22 mouse cellular contexts compared by ENCODE assay signal in the genomic region with DNA sequence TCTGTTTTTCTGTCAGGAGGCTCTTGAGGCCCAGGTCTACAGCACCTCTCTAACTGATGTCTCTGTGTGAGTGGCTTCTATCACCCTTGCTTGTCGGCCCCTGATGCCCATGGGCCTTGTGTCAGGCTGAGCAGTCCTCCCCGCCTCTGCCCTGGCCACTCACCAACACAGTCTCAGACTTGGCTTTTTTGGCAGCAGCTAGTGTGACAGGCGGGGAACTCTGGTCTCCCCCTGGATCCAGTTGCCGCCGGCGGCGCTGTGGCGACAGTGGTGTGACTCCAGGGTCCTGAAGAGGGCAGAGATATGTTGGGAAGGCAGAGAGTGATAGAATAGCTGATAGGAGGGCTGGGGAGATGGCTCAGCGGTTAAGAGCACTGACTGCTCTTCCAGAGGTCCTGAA. TPM values are rescaled to one million over a fixed set of nuclear protein-coding genes. Genes with fewer than 3 reads are reported as not detected.
A peak's percentile ranks its signal among the peaks of the same experiment; 100 is the strongest.
DNase-seq lines count a peak whose midpoint lies in the region; ATAC-seq and TF ChIP-seq lines count a peak whose summit lies in the region.
"Had no signal": no experiment of that assay in that cellular context is flagged by ENCODE, and none has a peak within 500 bp of the region (broad histone marks: within the 10 kb centered on the region; RNA-seq: fewer than 3 reads in every experiment).

No protein-coding gene starts in this region.

- H3K4me1 ChIP-seq in heart, embryonic 11.5 days (ENCODE audit: control insufficient read depth, insufficient read depth, low read length) = no peaks in the 10 kb centered on the region
- H3K4me1 ChIP-seq: hindbrain, embryonic 12.5 days had no signal

- DNase-seq in gastrocnemius, adult 2 months = peak; percentile 38
- no peak for DNase-seq in gastrocnemius, postnatal 4 days (ENCODE audit: low spot score in 2 of 2)
- DNase-seq in heart, adult 11 months = peak; percentile 86
- peak; percentile 47 for DNase-seq in lung, postnatal 10 days
- no peak for DNase-seq in lung, postnatal 36 days
- DNase-seq: adrenal gland, postnatal 10 days; adrenal gland, postnatal 36 days; cerebellum, adult 18-20 months; cerebellum, adult 9-10 months; heart, adult 2 months; kidney, adult 18-20 months had no signal

- no peak overlapping the region for H3K27ac ChIP-seq in gastrocnemius, adult 2 months
- H3K27ac ChIP-seq in heart, embryonic 11.5 days (ENCODE audit: low read depth, low read length) = no peak overlapping the region
- H3K27ac ChIP-seq: embryonic facial prominence, embryonic 12.5 days; embryonic facial prominence, embryonic 15.5 days; forebrain, embryonic 15.5 days; heart, adult 2 months; heart, embryonic 10.5 days; hindbrain, embryonic 12.5 days; hindbrain, embryonic 15.5 days had no signal

- no peak for ATAC-seq in heart, embryonic 11.5 days (replicated peaks; ENCODE audit: insufficient number of reproducible peaks, low FRiP score, low TSS enrichment)
- ATAC-seq: forebrain, embryonic 15.5 days; inflammation-experienced regulatory T-cells, adult 6 months; intestine, embryonic 16.5 days; Patski had no signal

- no peak overlapping the region for H3K9ac ChIP-seq in heart, embryonic 11.5 days (ENCODE audit: low read depth, low read length)
- H3K9ac ChIP-seq: embryonic facial prominence, embryonic 12.5 days; embryonic facial prominence, embryonic 15.5 days; forebrain, embryonic 15.5 days; hindbrain, embryonic 12.5 days; hindbrain, embryonic 15.5 days had no signal

- no peak overlapping the region for H3K4me2 ChIP-seq in heart, embryonic 11.5 days
- H3K4me2 ChIP-seq: embryonic facial prominence, embryonic 12.5 days; embryonic facial prominence, embryonic 15.5 days; forebrain, embryonic 15.5 days; hindbrain, embryonic 12.5 days; hindbrain, embryonic 15.5 days had no signal

- WGBS in heart, embryonic 11.5 days (ENCODE audit: insufficient replicate concordance) = 62% methylated on average over 9 of the region's 9 CpGs

- no peak overlapping the region for H3K4me3 ChIP-seq in gastrocnemius, adult 2 months
- no peak overlapping the region for H3K4me3 ChIP-seq in heart, embryonic 11.5 days (ENCODE audit: low read depth, low read length)
- H3K4me3 ChIP-seq: embryonic facial prominence, embryonic 12.5 days; embryonic facial prominence, embryonic 15.5 days; forebrain, embryonic 15.5 days; heart, adult 2 months; heart, embryonic 10.5 days; hindbrain, embryonic 12.5 days; hindbrain, embryonic 15.5 days had no signal

- peaks cover 5% of the 10 kb centered on the region for H3K36me3 ChIP-seq in heart, embryonic 11.5 days (ENCODE audit: control insufficient read depth, insufficient read depth, low read length)
- H3K36me3 ChIP-seq: embryonic facial prominence, embryonic 12.5 days; forebrain, embryonic 15.5 days; G1E had no signal

- peaks cover 7% of the 10 kb centered on the region for H3K27me3 ChIP-seq in heart, embryonic 11.5 days (ENCODE audit: control insufficient read depth, insufficient read depth, low read length)
- H3K27me3 ChIP-seq: embryonic facial prominence, embryonic 15.5 days; hindbrain, embryonic 15.5 days; Patski had no signal

- intact Hi-C loops in gastrocnemius, adult 2 months (cut with DNase I) = no loop called here

- TF ChIP-seq CTCF in gastrocnemius, adult 2 months (IDR thresholded peaks at IDR 0.05) = no peak

- H3K9me3 ChIP-seq in heart, embryonic 11.5 days (replicated peaks; ENCODE audit: control insufficient read depth, low read length) = no peaks in the 10 kb centered on the region
- H3K9me3 ChIP-seq: embryonic facial prominence, embryonic 12.5 days; embryonic facial prominence, embryonic 15.5 days; forebrain, embryonic 15.5 days; G1E; heart, embryonic 10.5 days; hindbrain, embryonic 12.5 days; hindbrain, embryonic 15.5 days had no signal

RNA-seq across cellular contexts. Expression of gene Pdk2, which starts 11.9 kb away (rescaled TPM):
- total RNA-seq in gastrocnemius, adult 2 months (2021) = 100 to 1,000 TPM; 471 to 485 TPM
- total RNA-seq in gastrocnemius, postnatal 4 days (2021) = 100 to 1,000 TPM; 254 to 274 TPM
- polyA plus RNA-seq in heart, embryonic 11.5 days (2014; fragmentation: Nextera tagmentation; extraction: Ambion mirVana) = 45.6 and 53.0 TPM in 2 replicates

RNA-seq across cellular contexts. Expression of gene Itga3, which starts 23.5 kb away (rescaled TPM):
- total RNA-seq in gastrocnemius, adult 2 months (2021) = 1 to 10 TPM; 4.3 to 5.2 TPM
- 1 to 10 TPM; 4.8 to 5.5 TPM for total RNA-seq in gastrocnemius, postnatal 4 days (2021)
- polyA plus RNA-seq in heart, embryonic 11.5 days (2014; fragmentation: Nextera tagmentation; extraction: Ambion mirVana) = 8.5 and 9.7 TPM in 2 replicates
- polyA plus RNA-seq: G1E had no signal

RNA-seq across cellular contexts. Expression of gene Samd14, which starts 43.4 kb away (rescaled TPM):
- under 1 TPM; 0.28 to 0.42 TPM for total RNA-seq in gastrocnemius, adult 2 months (2021)
- total RNA-seq in gastrocnemius, postnatal 4 days (2021) = 10 to 100 TPM; 10.8 to 11.4 TPM
- 16.0 and 16.3 TPM in 2 replicates for polyA plus RNA-seq in heart, embryonic 11.5 days (2014; fragmentation: Nextera tagmentation; extraction: Ambion mirVana)

Comparison
In these comparisons a context has a peak if more than half of its experiments do, and no peak if none do; other contexts are left out.
1. DNase-seq: peak in gastrocnemius, adult 2 months (single experiment), heart, adult 11 months (single experiment) and lung, postnatal 10 days (single experiment); none in gastrocnemius, postnatal 4 days (0 of 2) and lung, postnatal 36 days (single experiment).
2. RNA of gene Samd14, which starts 43.4 kb away (total RNA-seq): 10.8 to 11.4 TPM in gastrocnemius, postnatal 4 days; 0.28 to 0.42 TPM in gastrocnemius, adult 2 months; every median in the first group is over 4 times any median in the second.